Mouse (Mus musculus) adrenal gland, postnatal 25 days (tissue): ENCODE measurements around the gene Strn4. TPM values are rescaled to one million over a fixed set of nuclear protein-coding genes. Genes with fewer than 3 reads are reported as not detected.

Source experiments
- DNase-seq: peaks from one replicate; pipeline ENCODE4 v3.0.0; 2021; ENCODE audit warnings: mixed read lengths
- long read RNA-seq: library from polyadenylated mRNA; stranded (forward); transcript quantifications from one replicate; pipeline ENCODE4 v2.0.0, GENCODE M21; 2021
- total RNA-seq: library from RNA; stranded (reverse); gene quantifications from 2 replicates; pipeline ENCODE4 v1.2.3, GENCODE M21; 2021

The Strn4 gene
- total RNA-seq: 73.7 and 116 TPM in 2 replicates
- long read RNA-seq, transcript Strn4-202 (18 exons, 3,082 nt): major isoform, 81 of 136 reads
- long read RNA-seq, transcript Strn4-201 (18 exons, 3,535 nt): minor isoform, 21 of 136 reads
- long read RNA-seq, partial matches to known transcripts: 13 of 136 reads
- long read RNA-seq, other reads (novel, unspliced or antisense): 21 of 136 reads

DNA sequence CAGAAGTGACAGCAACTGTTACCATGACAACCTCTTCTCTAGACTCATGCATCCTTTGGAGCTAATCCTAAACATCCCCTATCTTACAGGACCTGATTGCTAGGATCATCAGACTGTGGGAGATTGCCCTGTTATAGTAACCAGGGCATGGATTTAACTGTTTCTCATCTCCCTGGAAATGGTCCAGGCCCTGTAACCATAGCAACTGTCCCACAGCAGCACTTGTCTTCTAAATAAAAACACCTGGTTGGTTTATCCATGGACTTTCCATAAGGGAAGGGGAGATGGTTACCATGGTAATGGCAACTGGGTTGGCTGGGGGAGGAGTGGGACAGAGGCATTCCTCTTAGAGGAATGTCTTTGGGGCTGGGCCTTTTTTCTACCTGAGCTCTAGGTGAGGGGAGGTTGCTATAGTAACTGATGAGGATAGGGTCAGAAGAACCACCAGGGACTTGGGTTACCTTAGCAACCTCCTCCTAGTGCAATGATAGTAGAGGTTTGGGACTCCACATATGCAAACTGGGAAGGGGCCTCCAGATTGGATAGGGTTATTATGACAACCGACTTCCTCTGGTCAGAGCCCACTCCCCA lies at the start of gene Strn4:
Gene Strn4 (plus strand): TSS at position 539 of the 591 bp plus-strand sequence.
- no peak for DNase-seq

DNA sequence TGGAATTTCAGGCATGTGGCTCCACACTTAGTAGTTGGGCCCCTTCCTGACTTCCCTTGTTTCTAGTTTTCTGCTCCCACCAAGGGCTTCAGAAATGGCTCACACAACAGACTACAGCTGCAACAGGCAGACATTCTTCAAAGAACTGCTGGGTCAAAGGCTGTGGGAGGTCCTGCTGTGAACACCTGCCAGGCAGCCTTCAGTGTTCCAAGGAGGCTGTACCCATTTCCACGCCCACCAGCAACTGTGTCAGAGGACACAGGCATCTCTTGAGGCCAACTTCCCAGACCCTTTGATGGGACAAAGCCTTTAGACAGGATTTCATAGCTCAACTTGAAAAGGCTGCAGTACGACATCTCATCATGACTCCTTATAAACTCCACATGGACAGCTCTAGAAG lies 49.2 kb upstream of the Strn4 start:
- no peak for DNase-seq

DNA sequence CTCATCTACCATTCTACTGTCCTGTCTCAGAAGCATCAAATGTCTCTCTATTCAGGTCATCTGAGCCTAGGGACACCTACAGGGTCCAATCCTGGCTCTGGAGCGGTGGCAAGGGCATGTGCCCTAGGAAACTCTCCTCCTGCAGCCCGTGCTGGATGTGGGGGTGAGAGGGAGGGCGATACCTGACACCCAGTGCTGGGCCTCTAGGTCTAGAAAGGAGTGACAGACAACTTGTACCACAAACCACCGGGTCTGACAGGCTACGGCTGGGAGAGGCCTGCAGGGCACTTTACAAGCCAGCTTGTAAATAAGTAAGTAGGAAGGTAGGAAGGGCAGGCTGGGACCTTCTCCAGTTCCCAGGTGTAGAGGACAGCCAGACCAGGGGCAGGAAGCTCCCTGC lies 39.8 kb upstream of the Strn4 start:
- DNase-seq: no peak

DNA sequence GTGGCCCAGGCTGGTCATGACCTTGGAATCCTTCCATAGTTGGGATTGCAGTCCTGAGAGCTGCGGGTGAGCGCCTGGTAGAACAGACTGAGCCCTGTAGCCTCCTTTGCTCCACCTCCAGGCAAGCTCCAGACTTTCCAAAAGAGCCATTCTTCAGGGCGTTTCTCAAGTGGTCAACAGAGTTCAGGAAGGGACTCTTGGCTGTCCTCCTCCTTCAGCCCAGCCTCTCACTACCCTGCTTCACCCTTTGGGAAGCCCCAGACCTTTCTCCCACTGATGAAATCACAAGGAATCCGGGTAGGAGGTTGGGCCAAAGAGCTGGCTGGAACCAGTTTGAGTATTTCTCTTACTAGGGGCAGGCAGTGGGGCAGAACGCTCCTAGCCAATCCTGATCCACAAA lies 35.6 kb upstream of the Strn4 start:
- no peak for DNase-seq

DNA sequence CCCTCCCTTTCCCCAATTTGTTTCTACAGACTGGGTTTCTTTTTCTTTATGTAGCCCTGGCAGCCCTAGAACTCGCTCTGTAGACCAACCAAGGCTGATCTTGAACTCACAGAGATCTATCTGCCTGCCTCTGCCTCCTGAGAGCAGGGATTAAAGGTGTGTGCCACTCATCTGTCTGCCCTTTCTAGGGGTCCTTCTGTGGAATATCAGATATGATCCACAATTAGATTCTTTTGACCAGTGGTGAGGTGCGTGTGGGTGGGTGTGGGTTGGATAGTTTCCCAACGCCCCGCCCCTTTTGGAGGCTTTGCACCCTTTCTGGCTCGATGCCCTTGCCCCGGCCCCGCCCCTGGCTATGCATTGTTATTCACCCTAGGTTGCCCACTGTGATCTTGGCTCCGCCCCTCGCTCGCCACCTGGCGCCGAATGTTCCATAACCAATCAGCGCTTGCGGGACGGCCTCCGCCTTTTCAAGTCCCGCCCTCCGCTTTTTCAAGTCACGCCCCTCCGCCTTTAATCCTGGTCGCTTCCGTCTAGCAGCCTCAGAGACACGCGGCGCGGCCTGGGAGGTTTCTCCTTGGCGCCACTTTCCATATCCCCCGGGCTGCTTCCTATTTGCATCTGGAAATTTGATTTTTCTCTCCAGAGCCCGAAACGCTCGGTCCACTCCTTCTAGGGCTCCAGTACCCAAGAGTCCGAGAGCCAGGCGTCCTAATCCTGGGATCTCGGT lies 34.7 kb upstream of the Strn4 start, which contains the start of gene Slc1a5:
Gene Slc1a5 (plus strand): TSS at position 516 of the 730 bp plus-strand sequence.
- DNase-seq: peak; percentile 88

DNA sequence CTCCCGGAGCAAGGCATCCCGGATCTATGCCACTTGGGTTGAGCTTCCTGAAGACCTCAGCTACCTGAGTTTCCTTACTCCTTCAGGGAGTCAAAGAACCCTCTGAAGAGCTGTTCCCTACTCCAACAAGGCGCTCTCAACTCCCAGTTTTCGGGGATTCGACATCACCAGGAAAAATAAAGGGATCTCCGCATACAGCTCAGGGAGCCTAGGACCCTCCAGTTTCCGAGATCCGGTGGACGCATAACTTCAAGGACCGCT lies 34.2 kb upstream of the Strn4 start:
- no peak for DNase-seq

DNA sequence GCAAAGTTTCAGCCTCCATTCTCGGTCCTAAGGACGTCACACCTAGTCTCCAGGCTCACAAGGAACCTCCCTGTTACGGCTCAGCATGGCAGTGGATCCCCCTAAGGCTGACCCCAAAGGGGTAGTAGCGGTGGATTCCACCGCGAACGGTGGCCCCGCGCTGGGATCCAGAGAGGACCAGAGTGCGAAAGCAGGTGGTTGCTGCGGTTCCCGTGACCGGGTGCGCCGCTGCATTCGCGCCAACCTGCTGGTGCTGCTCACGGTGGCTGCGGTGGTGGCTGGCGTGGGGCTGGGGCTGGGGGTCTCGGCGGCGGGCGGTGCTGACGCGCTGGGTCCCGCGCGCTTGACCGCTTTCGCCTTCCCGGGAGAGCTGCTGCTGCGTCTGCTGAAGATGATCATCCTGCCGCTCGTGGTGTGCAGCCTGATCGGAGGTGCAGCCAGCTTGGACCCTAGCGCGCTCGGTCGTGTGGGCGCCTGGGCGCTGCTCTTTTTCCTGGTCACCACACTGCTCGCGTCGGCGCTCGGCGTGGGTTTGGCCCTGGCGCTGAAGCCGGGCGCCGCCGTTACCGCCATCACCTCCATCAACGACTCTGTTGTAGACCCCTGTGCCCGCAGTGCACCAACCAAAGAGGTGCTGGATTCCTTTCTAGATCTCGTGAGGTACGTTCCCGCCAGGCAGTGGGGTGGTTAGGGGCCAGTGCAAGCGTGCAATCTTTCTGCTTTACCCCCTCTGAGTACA lies 33.7 kb upstream of the Strn4 start:
- DNase-seq: peak; percentile 39

DNA sequence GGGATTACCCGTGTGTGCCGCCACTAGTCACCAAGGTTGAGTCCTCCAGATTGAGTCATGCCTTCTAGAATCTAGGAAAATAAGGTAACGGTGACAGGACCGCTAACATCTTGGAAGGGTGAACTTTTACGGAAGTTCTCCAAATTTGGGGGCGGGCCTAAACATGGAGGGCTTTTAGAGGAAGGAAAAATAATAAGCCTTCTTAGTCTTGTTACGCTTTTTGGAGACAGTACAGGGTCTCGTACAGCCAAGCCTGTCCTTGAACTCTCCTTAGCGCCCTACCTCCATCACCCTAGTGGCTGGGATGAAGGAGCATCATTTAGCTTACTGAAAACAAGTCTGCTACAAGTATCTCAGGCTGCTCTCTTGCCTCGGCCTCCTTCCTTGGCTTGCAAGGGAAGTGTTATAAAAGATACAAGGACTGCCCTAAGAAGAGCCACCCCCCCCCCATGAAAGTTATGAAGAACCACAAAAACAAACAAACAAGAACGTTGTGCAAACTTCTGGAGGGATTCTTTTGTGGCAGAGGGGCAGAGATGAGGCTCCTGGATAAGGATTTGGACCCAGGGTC lies 33.0 kb upstream of the Strn4 start:
- no peak for DNase-seq

DNA sequence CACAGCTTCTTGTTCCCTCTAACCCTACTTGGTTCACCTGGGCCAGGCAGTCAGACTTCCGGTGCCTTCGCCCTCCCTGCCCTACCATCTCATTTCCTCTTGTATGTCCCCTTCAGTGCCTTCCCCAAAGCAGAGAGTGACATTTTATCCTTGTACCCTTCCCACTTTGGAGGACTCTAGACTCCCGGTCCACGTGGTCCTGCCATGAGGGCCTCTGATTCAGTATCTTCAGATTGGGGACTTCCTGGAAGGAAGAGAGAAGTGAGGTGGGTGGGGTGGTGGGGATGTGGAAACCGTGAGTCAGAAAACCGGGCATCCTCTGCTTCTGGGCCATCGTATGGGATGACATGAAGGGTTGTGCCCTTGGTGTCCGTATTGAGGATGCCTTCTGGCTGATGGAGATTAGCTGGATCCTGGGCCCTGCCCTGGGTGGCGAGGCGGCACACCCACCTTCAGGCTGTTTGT lies 32.4 kb upstream of the Strn4 start:
- DNase-seq: no peak

DNA sequence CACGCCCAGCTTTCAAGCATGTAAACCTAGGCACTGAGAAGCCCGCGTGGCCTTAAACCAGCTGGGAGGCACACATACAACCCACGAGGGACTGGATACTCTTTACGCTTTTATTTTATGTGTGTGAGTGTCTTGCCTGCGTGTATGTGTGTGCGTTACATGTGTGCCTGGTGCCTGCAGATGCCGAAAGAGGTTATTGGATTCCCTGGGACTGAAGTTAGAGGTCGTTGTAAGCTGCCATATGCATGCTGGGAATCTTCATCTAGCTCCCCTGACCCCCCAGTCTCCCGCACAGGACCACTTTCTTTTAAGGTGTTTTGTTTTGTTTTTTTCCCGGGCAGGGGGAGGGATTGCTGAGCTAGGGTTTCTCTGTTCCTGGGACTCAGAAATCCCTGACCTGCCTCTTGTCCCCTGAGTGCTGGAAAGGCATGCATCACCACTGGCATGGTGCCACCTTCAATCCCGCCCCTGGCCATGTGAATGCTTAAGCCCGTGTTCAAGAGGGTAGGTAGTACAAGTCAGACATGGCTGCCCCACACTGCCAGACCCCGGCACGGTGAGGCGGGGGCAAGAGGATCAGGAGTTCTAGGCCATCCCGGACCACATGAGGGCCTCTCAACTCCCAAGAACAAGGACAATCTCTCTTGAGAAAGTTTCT lies 31.8 kb upstream of the Strn4 start:
- peak; percentile 75 for DNase-seq

DNA sequence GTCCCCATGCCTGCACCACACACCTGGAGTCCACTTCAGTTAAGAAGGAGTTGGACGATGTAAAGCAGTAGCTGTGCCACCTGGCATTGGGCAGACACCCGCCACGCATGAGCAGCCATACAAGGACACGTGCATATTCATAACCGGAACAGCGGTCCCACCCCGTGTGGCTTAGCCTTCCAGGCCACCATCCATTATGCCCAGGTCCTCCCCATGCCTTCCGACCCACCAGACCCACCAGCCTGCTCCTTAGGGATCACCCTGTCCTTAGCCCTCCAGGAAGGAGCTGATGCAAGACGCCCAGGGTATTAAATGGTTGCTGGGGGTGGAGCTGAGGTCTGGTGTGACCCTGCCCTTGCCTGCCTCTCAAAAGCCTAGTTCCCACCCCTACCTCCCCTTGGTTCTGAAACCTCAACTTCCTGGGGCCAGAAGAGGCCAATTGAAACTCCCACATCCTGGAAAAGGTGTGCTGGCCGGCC lies 31.2 kb upstream of the Strn4 start:
- DNase-seq: no peak

DNA sequence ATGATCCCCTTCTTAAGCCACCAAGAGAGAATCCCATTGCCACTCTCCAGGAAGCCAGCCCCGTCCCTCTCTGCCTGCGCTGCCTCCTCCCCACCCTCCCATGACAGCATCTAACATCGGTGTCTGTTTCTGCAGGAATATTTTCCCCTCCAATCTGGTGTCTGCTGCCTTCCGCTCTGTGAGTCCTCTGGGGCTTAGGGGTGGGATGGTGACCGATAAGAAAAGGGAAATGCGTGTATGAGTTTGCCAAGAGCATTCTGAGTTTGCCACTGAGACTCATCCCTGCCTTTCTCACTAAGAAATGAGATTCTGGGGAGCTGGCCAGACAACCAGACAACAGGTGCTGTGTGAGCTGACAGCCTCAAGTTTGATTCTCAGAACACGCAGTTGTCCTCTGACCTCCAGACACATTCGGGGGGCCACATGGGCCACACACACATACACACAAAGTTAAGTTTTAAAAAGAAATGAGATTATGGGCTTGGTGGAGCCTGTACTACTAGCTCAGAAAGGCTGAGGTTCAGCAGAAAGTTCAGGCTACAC lies 30.1 kb upstream of the Strn4 start:
- no peak for DNase-seq

DNA sequence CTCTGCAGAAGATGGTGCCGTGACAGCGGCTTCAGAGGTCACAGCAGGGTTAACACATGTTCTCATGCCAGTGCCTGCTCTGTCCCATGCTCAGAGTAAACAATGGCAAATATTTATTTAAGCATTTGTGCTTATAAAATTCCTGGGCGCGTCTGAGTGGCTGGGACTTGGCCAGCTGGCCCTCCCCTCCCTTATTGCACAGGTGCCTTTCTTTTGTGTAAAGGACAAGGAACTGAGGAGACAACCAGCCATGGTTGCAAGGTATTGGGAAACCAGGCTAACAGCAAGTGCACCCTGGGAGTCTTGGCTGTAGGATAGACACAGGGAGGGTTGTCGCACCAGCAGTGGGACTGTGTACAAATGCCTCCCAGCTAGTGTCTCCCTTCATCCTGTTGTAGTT lies 23.4 kb upstream of the Strn4 start:
- no peak for DNase-seq

DNA sequence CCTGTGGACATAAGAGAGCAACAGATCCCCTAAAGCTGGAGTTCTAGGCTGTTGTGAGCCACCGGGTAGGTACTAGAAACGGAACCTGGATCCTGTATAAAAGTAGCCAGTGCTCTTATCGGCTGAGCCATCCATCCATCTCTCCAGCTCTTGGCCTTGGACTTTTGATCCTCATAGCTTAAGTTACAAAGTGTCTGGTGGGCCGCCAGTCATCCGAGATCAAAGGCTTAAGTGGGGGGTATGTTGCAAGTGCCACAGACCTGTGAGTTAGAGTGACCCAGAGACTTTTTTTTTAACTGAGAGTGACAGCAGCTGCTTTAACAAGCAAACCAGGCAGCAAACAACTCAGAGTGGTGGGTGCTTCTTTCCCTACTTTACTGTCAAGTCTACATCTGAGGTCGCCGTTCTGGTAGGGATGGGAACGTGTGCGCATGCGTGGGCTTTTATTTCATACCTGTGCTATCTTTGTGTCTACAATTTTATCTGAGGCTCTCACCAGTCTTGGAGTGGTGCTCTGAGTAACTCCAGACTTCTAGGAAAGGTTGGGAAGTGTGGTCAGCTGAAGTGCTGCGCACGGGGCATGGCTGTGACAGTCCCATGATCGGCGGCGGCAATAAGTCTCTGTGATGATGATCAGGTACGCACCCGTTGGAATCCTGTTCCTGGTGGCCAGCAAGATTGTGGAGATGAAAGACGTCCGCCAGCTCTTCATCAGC lies 22.5 kb upstream of the Strn4 start:
- DNase-seq: no peak

DNA sequence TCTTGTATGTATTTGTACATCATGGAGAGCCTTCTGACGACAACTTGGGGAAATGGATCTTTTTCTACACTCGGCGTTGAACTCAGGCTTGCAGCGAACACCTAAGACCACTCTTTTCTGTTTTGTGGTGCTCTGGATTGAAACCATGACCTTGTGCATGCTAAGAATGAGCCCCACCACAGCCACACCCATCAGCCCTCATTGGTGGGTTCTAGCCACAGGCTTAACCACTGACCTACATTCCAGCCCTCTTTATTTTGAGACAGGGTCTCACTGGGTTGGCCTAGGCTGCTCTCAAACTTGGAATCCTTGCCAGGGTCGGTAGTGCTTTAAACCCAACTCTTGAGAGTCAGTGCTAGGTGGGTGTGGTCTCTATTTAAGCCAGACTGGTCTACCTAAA lies 20.8 kb upstream of the Strn4 start:
- DNase-seq: no peak

DNA sequence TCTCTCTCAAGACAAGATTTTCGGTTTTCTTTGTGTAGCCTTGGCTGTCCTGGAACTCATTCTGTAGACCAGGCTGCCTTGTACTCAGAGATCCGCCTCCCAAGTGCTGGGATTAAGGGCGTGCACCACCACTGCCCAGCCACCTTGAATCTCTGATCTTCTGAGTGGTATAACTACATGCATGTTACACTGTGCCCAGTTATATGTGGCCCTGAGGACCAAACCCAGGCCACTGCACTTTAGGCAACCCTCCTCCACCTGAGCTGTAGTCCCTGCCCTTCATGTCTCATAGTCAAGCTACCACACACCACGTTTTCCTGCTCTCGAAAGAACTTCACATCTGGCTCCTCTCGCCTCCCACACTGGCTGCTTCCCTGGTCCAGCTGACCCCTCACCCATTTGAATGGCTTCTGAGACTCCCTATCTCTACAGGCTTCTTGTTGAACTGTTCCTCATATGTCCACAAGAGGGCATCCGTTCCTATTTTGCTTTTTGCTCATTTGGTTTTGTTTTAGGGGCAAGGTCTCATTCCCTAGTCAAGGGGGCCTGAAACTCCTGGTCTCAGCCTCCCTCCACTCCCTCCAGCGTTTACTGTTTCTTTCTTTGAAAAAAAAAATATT lies 11.2 kb upstream of the Strn4 start:
- DNase-seq: no peak

DNA sequence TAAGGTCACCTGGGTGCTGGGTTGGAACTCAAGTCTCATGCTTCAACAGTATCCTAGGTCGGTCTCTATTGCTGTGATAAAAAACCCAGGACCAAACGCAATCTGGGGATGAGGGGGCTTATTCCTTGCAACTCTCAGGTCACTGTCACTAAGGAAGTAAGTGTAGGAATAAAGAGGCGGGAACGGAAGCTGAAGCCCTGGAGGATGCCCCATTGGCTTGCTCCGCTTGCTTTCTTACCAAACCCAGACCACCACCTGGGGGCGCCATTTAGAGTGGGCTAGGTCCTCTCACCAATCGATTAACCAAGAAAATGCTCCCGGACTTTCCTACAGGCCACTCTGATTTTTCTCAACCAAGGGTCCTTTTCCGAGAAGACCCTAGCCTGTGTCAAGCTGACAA lies 7.8 kb upstream of the Strn4 start:
- DNase-seq: no peak

DNA sequence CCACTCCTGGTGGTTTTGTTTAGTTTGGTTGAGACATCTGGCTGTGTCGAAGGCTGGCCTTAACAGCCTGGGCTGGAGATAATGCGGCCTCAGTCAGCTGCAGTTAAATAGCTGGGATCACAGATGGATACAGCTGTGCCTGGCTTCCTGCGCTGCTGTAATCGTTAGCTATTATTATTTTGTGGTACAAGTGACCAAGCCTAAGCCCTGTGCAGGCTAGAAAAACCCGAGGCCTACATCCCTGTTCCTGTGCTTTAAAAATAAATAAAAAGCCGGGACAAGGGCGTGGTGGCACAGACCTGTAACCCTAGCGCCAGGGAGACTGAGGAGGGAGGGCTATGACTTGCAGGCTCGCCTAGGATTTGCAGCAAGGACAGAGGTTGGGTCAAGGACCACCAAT lies 7.0 kb upstream of the Strn4 start:
- DNase-seq: no peak

DNA sequence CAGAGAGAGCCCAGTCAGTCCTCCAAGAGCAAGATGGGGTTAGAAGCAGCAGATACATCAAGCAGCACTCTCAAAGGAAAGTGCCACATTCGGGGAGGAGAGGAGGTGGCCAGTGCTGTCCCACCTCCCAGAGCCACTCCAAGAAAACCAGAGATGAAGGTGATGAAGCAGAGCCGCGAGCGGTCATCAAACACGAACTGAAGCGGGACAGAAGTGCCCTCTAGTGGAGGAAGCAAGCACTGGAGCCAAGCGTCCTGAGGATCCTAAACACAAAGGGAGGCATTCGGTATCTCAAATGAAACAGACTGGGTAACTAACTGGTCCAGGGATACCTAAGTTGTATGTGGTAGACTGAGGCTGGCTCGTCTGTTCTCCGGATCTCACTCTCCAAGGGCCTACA lies 6.0 kb upstream of the Strn4 start:
- DNase-seq: peak; percentile 60

DNA sequence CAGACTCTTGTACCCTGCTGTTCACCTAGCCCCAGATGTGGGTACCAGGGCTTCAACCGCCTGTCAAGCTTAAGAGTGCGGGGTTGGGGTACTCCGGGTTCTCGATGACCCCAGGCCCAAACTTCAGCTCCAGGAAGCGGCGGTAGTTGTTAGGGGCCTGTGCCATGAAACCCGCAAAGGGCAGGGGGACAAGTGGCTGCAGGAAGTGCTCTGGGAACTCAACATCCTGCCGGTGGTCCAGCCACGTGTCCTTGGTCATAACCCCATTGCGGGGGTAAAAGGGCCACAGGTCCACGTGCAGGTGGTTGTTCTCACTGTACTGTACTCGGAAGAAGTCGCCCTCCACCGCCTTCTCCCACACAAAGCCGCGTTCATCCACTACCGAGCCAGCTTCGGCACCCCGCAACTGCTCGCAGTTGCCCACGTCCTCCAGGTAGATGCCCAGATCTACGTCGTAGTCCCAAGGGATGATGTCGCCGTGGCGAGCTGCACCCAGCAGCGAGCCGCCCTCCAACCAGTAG lies 5.2 kb upstream of the Strn4 start:
- DNase-seq: no peak
